ENCODE assay signal across 8 mouse cellular contexts in the genomic region with DNA sequence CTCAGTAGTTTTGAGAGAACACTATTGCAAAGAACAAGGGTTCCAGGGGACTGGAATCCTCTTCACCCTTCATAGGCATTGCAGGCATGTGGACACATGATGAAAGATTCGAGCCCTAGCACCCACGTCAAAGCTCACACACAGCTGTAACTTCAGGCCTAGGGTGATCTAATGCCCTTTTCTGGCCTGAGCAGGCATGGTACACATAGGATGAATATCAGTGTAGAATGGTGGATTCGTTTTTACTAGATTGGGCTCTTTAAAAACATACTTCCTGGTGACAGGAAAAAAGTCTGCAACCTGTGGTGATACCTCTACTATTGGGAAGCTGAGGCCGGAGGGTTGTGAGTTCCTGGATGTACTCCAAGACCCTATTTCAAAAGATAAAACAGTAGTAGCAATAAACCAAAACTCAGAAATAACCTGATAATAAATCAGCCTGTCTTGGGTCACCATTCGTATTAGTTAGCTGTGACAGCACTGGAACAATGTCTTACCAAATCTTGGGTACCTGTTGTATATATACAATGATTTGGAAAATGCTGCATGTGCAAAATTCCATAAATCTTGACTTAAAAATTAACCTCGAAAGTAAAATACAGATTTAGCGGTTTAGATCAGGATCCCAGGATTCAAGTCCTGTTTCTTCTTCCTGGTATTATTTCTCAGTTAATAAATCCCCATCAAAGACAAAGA. TPM values are rescaled to one million over a fixed set of nuclear protein-coding genes. Genes with fewer than 3 reads are reported as not detected.
DNase-seq lines count a peak whose midpoint lies in the region; ATAC-seq and TF ChIP-seq lines count a peak whose summit lies in the region.

No protein-coding gene starts in this region.

- H3K27me3 ChIP-seq in C2C12 (ENCODE audit: control insufficient read depth, insufficient read depth, insufficient read length) = no peaks in the 10 kb centered on the region
- no peaks in the 10 kb centered on the region for H3K27me3 ChIP-seq in forebrain, postnatal 0 days (ENCODE audit: insufficient read depth, low read length)
- H3K27me3 ChIP-seq in liver, postnatal 0 days (ENCODE audit: insufficient read depth, low read length) = no peaks in the 10 kb centered on the region

- no peak for DNase-seq in gastrocnemius, adult 2 months
- DNase-seq in gastrocnemius, postnatal 36 days = no peak
- DNase-seq in forebrain, postnatal 0 days = no peak
- DNase-seq in liver, postnatal 0 days = no peak
- no peak for DNase-seq in layer of hippocampus, postnatal 36 days
- DNase-seq in right cerebral cortex, adult 2 months (ENCODE audit: low spot score in 2 of 2) = no peak

- H3K4me1 ChIP-seq in forebrain, postnatal 0 days (ENCODE audit: insufficient read depth) = no peaks in the 10 kb centered on the region
- H3K4me1 ChIP-seq in liver, postnatal 0 days (ENCODE audit: insufficient read depth) = peaks cover 15% of the 10 kb centered on the region

- H3K36me3 ChIP-seq in C2C12 (ENCODE audit: control insufficient read depth, insufficient read depth) = peaks cover 28% of the 10 kb centered on the region
- peaks cover 22% of the 10 kb centered on the region for H3K36me3 ChIP-seq in forebrain, postnatal 0 days (ENCODE audit: insufficient read depth)
- H3K36me3 ChIP-seq in liver, postnatal 0 days (replicated peaks; ENCODE audit: insufficient read depth, low read length) = peaks cover 26% of the 10 kb centered on the region

- peak overlapping the region; percentile 83 for H3K9ac ChIP-seq in forebrain, postnatal 0 days
- peak overlapping the region; percentile 74 for H3K9ac ChIP-seq in liver, postnatal 0 days (replicated peaks)

- H3K4me2 ChIP-seq in forebrain, postnatal 0 days (ENCODE audit: low read depth) = peak overlapping the region; percentile 54
- H3K4me2 ChIP-seq in liver, postnatal 0 days (ENCODE audit: low read depth, low read length) = peak overlapping the region; percentile 90

- peak overlapping the region; percentile 19 for H3ac ChIP-seq in C2C12 (ENCODE audit: control insufficient read depth, insufficient read length, low read depth)

- WGBS in forebrain, postnatal 0 days = 35% methylated on average over 7 of the region's 7 CpGs
- 14% methylated on average over 7 of the region's 7 CpGs for WGBS in liver, postnatal 0 days (ENCODE audit: insufficient replicate concordance)

- intact Hi-C loops in gastrocnemius, adult 2 months (cut with DNase I) = no loop called here
- intact Hi-C loops in gastrocnemius, postnatal 36 days (cut with DNase I) = no loop called here

- H3K27ac ChIP-seq in gastrocnemius, adult 2 months = peak overlapping the region; percentile 95
- H3K27ac ChIP-seq in forebrain, postnatal 0 days (ENCODE audit: low read depth, low read length) = peak overlapping the region; percentile 92
- H3K27ac ChIP-seq in liver, postnatal 0 days (ENCODE audit: low read depth) = no peak overlapping the region

- no peak for ATAC-seq in forebrain, postnatal 0 days
- ATAC-seq in liver, postnatal 0 days = no peak
- no peak for ATAC-seq in activated CD4-positive, CD25-positive, alpha-beta regulatory T cell, adult 4 months

- H3K9me3 ChIP-seq in forebrain, postnatal 0 days (ENCODE audit: low read length) = no peaks in the 10 kb centered on the region
- no peaks in the 10 kb centered on the region for H3K9me3 ChIP-seq in liver, postnatal 0 days (ENCODE audit: low read length)

- no peak for TF ChIP-seq EP300 in liver, postnatal 0 days (IDR thresholded peaks at IDR 0.05; ENCODE audit: low read depth)

- TF ChIP-seq CTCF in gastrocnemius, adult 2 months (IDR thresholded peaks at IDR 0.05) = no peak
- no peak for TF ChIP-seq CTCF in C2C12 (IDR thresholded peaks at IDR 0.05; ENCODE audit: control insufficient read depth, insufficient read depth, insufficient read length)
- no peak for TF ChIP-seq CTCF in forebrain, postnatal 0 days (IDR thresholded peaks at IDR 0.05; ENCODE audit: low read depth)
- TF ChIP-seq CTCF in liver, postnatal 0 days (IDR thresholded peaks at IDR 0.05; ENCODE audit: low read depth) = no peak

- peaks cover 19% of the 10 kb centered on the region for H3K79me3 ChIP-seq in C2C12 (ENCODE audit: low read depth)

- peak overlapping the region; percentile 83 for H3K4me3 ChIP-seq in gastrocnemius, adult 2 months
- H3K4me3 ChIP-seq in C2C12 (ENCODE audit: insufficient read depth, poor library complexity, severe bottlenecking) = peak overlapping the region; percentile 43
- H3K4me3 ChIP-seq in forebrain, postnatal 0 days (ENCODE audit: low read depth, low read length) = peak overlapping the region; percentile 83
- H3K4me3 ChIP-seq in liver, postnatal 0 days (ENCODE audit: low read depth, low read length) = peak overlapping the region; percentile 73

- H3K79me2 ChIP-seq in C2C12 (ENCODE audit: control insufficient read depth, insufficient read depth) = peaks cover 51% of the 10 kb centered on the region

TF ChIP-seq in C2C12, 6 proteins besides CTCF, POLR2A, EP300 and RAD21:
- no peak for TF ChIP-seq FOSL1 (IDR thresholded peaks at IDR 0.05; ENCODE audit: insufficient read depth, low read length, poor library complexity, severe bottlenecking)
- TF ChIP-seq MYOD1 (IDR thresholded peaks at IDR 0.05; ENCODE audit: control insufficient read depth, insufficient read length, low read depth) = no peak
- TF ChIP-seq USF1 (IDR thresholded peaks at IDR 0.05; ENCODE audit: low read depth) = no peak
- no peak for TF ChIP-seq MAX (IDR thresholded peaks at IDR 0.05)
- no peak for TF ChIP-seq MYOG (IDR thresholded peaks at IDR 0.05; ENCODE audit: control insufficient read depth, extremely low read depth, insufficient read length)
- TF ChIP-seq CEBPB (IDR thresholded peaks at IDR 0.05; ENCODE audit: low read depth) = no peak

RNA-seq across cellular contexts. Expression of a gene that starts 0.7 kb away (rescaled TPM):
- 100 to 1,000 TPM; 101 to 119 TPM for total RNA-seq in gastrocnemius, adult 2 months (2021)
- total RNA-seq in gastrocnemius, postnatal 36 days (2021) = 100 to 1,000 TPM in 1 of 2 experiments, 10 to 100 TPM in 1; 88.9 to 106 TPM
- 82.0 TPM for polyA plus RNA-seq in C2C12 (2012; fragmentation: generic; extraction: Trizol)
- 67.5 and 75.2 TPM in 2 replicates for total RNA-seq in forebrain, postnatal 0 days (2014; rRNA removed)
- 125 and 144 TPM in 2 replicates for polyA plus RNA-seq in forebrain, postnatal 0 days (2015; fragmentation: Nextera tagmentation; extraction: Ambion mirVana)
- 59.9 and 67.3 TPM in 2 replicates for polyA plus RNA-seq in liver, postnatal 0 days (2015; fragmentation: Nextera tagmentation; extraction: Ambion mirVana)
- polyA plus RNA-seq in activated CD4-positive, CD25-positive, alpha-beta regulatory T cell, adult 4 months (2017; shearing (Covaris generic)) = 10 to 100 TPM; 77.7 to 89.8 TPM
- 10 to 100 TPM; 37.7 to 43.9 TPM for total RNA-seq in layer of hippocampus, postnatal 36 days (2021)

RNA-seq across cellular contexts. Expression of a gene that starts 13.8 kb away (rescaled TPM):
- 10 to 100 TPM; 16.0 to 18.2 TPM for total RNA-seq in gastrocnemius, adult 2 months (2021)
- 10 to 100 TPM; 13.9 to 14.4 TPM for total RNA-seq in gastrocnemius, postnatal 36 days (2021)
- 17.0 TPM for polyA plus RNA-seq in C2C12 (2012; fragmentation: generic; extraction: Trizol)
- 99.8 and 112 TPM in 2 replicates for total RNA-seq in forebrain, postnatal 0 days (2014; rRNA removed)
- 15.5 and 17.0 TPM in 2 replicates for polyA plus RNA-seq in forebrain, postnatal 0 days (2015; fragmentation: Nextera tagmentation; extraction: Ambion mirVana)
- polyA plus RNA-seq in liver, postnatal 0 days (2015; fragmentation: Nextera tagmentation; extraction: Ambion mirVana) = 11.1 and 11.5 TPM in 2 replicates
- 10 to 100 TPM; 22.8 to 29.8 TPM for polyA plus RNA-seq in activated CD4-positive, CD25-positive, alpha-beta regulatory T cell, adult 4 months (2017; shearing (Covaris generic))
- total RNA-seq in layer of hippocampus, postnatal 36 days (2021) = 10 to 100 TPM; 89.8 to 90.9 TPM

RNA-seq across cellular contexts. Expression of a gene that starts 19.5 kb away (rescaled TPM):
- 10 to 100 TPM; 18.9 to 22.9 TPM for total RNA-seq in gastrocnemius, adult 2 months (2021)
- total RNA-seq in gastrocnemius, postnatal 36 days (2021) = 10 to 100 TPM; 16.0 to 17.9 TPM
- 6.1 TPM for polyA plus RNA-seq in C2C12 (2012; fragmentation: generic; extraction: Trizol)
- total RNA-seq in forebrain, postnatal 0 days (2014; rRNA removed) = 15.2 and 17.4 TPM in 2 replicates
- polyA plus RNA-seq in forebrain, postnatal 0 days (2015; fragmentation: Nextera tagmentation; extraction: Ambion mirVana) = 14.5 and 18.2 TPM in 2 replicates
- polyA plus RNA-seq in liver, postnatal 0 days (2015; fragmentation: Nextera tagmentation; extraction: Ambion mirVana) = 11.2 and 11.3 TPM in 2 replicates
- polyA plus RNA-seq in activated CD4-positive, CD25-positive, alpha-beta regulatory T cell, adult 4 months (2017; shearing (Covaris generic)) = 10 to 100 TPM; 32.3 to 39.5 TPM
- 10 to 100 TPM; 26.2 to 27.8 TPM for total RNA-seq in layer of hippocampus, postnatal 36 days (2021)

RNA-seq across cellular contexts. Expression of a gene that starts 20.2 kb away (rescaled TPM):
- total RNA-seq in gastrocnemius, adult 2 months (2021) = under 1 TPM; 0.22 to 0.71 TPM
- under 1 TPM; 0.36 to 0.72 TPM for total RNA-seq in gastrocnemius, postnatal 36 days (2021)
- polyA plus RNA-seq in C2C12 (2012; fragmentation: generic; extraction: Trizol) = 0.01 TPM
- total RNA-seq in forebrain, postnatal 0 days (2014; rRNA removed) = 169 and 185 TPM in 2 replicates
- polyA plus RNA-seq in forebrain, postnatal 0 days (2015; fragmentation: Nextera tagmentation; extraction: Ambion mirVana) = 20.0 and 26.3 TPM in 2 replicates
- polyA plus RNA-seq in liver, postnatal 0 days (2015; fragmentation: Nextera tagmentation; extraction: Ambion mirVana) = 0.41 and 0.47 TPM in 2 replicates
- polyA plus RNA-seq in activated CD4-positive, CD25-positive, alpha-beta regulatory T cell, adult 4 months (2017; shearing (Covaris generic)) = 1 to 10 TPM in 1 of 2 experiments, not detected in 1; 1.5 TPM
- 100 to 1,000 TPM; 266 to 283 TPM for total RNA-seq in layer of hippocampus, postnatal 36 days (2021)

RNA-seq across cellular contexts. Expression of a gene that starts 29.9 kb away (rescaled TPM):
- not detected for total RNA-seq in gastrocnemius, adult 2 months (2021)
- not detected for total RNA-seq in gastrocnemius, postnatal 36 days (2021)
- polyA plus RNA-seq in C2C12 (2012; fragmentation: generic; extraction: Trizol) = 0.25 TPM
- 1.00 and 1.2 TPM in 2 replicates for total RNA-seq in forebrain, postnatal 0 days (2014; rRNA removed)
- polyA plus RNA-seq in forebrain, postnatal 0 days (2015; fragmentation: Nextera tagmentation; extraction: Ambion mirVana) = 0.67 and 0.74 TPM in 2 replicates
- 0.09 and 0.19 TPM in 2 replicates for polyA plus RNA-seq in liver, postnatal 0 days (2015; fragmentation: Nextera tagmentation; extraction: Ambion mirVana)
- polyA plus RNA-seq in activated CD4-positive, CD25-positive, alpha-beta regulatory T cell, adult 4 months (2017; shearing (Covaris generic)) = not detected
- under 1 TPM; 0.47 to 0.58 TPM for total RNA-seq in layer of hippocampus, postnatal 36 days (2021)
